Comparison of ENCODE assay signal across 8 mouse cellular contexts in the genomic region with DNA sequence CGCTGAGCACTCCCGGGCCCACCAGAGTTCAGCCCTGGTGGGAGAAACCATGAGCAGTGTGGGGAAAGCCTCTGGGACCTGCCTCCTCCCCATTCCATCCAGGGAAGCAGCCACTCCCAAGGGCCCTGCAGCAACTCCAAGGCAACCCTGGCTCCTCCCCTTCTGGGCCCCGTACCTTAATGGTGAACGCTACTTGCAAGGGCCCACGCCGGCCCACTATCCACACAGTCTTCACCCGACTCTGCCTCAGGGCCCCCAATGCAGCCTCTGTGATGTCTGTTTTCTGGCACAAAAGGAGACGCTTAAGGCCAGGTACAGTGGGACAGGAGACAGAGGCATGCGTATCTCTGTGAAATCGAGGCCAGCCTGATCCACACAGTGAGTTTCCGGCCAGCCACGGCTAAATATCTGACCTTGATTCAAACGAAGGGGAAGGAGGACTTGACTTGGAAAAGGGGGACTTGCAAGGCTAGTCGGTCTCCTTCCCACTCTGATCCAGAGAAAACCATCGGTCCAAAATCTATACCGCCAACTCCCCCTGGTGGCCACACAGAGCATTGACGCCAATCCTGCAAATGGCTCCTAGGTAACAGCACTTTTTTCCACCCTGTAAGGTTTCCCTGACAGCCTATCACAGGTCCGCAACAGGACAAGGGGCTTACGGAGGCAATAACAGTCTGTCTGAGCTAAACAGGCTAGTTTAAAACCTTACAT. TPM values are rescaled to one million over a fixed set of nuclear protein-coding genes. Genes with fewer than 3 reads are reported as not detected.
DNase-seq lines count a peak whose midpoint lies in the region; ATAC-seq and TF ChIP-seq lines count a peak whose summit lies in the region.

No protein-coding gene starts in this region.

- no peaks in the 10 kb centered on the region for H3K36me3 ChIP-seq in kidney, embryonic 16.5 days (ENCODE audit: insufficient read depth, low read length)
- no peaks in the 10 kb centered on the region; the same call in 1 of the 2 replicates for H3K36me3 ChIP-seq in liver, embryonic 11.5 days (ENCODE audit: control insufficient read depth, insufficient read depth, low read length)

- peaks cover 38% of the 10 kb centered on the region for H3K27me3 ChIP-seq in kidney, embryonic 16.5 days (ENCODE audit: insufficient read depth, low read length)
- H3K27me3 ChIP-seq in liver, embryonic 11.5 days (replicated peaks; ENCODE audit: control insufficient read depth, insufficient read depth, low read length): peaks cover 33% of the 10 kb centered on the region

- no peak overlapping the region for H3K27ac ChIP-seq in cortical plate, adult 2 months (ENCODE audit: insufficient read depth, low read length)
- no peak overlapping the region for H3K27ac ChIP-seq in kidney, embryonic 16.5 days (ENCODE audit: low read length)
- H3K27ac ChIP-seq in liver, embryonic 11.5 days (ENCODE audit: low read depth, low read length): no peak overlapping the region
- no peak overlapping the region for H3K27ac ChIP-seq in olfactory bulb, adult 2 months (ENCODE audit: insufficient read depth, low read depth, low read length)

- TF ChIP-seq CTCF in cortical plate, adult 2 months (IDR thresholded peaks at IDR 0.05; ENCODE audit: extremely low read depth, insufficient read depth, low read length): peak; percentile 96
- peak; percentile 54; the same call in 1 of the 2 replicates for TF ChIP-seq CTCF in olfactory bulb, adult 2 months (IDR thresholded peaks at IDR 0.05; ENCODE audit: insufficient read depth, low read depth, low read length)

- no peaks in the 10 kb centered on the region for H3K4me1 ChIP-seq in cortical plate, adult 2 months (ENCODE audit: control insufficient read depth, insufficient read depth, low read length)
- peaks cover 16% of the 10 kb centered on the region for H3K4me1 ChIP-seq in kidney, embryonic 16.5 days (ENCODE audit: insufficient read depth, low read length)
- peaks cover 17% of the 10 kb centered on the region for H3K4me1 ChIP-seq in liver, embryonic 11.5 days (replicated peaks; ENCODE audit: control insufficient read depth, insufficient read depth, low read length)
- H3K4me1 ChIP-seq in olfactory bulb, adult 2 months (ENCODE audit: control insufficient read depth, insufficient read depth, low read length): peaks cover 21% of the 10 kb centered on the region

- TF ChIP-seq POLR2A in cortical plate, adult 2 months (IDR thresholded peaks at IDR 0.05; ENCODE audit: extremely low read depth, insufficient read depth, low read length): no peak
- no peak for TF ChIP-seq POLR2A in olfactory bulb, adult 2 months (IDR thresholded peaks at IDR 0.05; ENCODE audit: insufficient read depth, low read depth, low read length)

- DNase-seq in 3T3-L1 (ENCODE audit: low read depth, low spot score): peak; percentile 85
- DNase-seq in ZHBTc4 (ENCODE audit: low read depth, low spot score): peak; percentile 88
- peak; percentile 35 to 56 for DNase-seq in gastrocnemius, adult 8-10 months (ENCODE audit: low spot score in 2 of 2)
- DNase-seq in liver, embryonic 11.5 days (ENCODE audit: low spot score): peak; percentile 77
- DNase-seq in thymus, adult 18-20 months: peak; percentile 31 to 35

- ATAC-seq in kidney, embryonic 16.5 days (ENCODE audit: low FRiP score, low TSS enrichment): no peak; the same call in 1 of the 2 replicates
- no peak for ATAC-seq in liver, embryonic 11.5 days (replicated peaks; ENCODE audit: low FRiP score)

- WGBS in kidney, embryonic 16.5 days: 26% methylated on average over 19 of the region's 19 CpGs
- 42% methylated on average over 19 of the region's 19 CpGs for WGBS in liver, embryonic 11.5 days
- WGBS in olfactory bulb, adult 2 months: 31% methylated on average over 19 of the region's 19 CpGs

- H3K4me2 ChIP-seq in kidney, embryonic 16.5 days (replicated peaks; ENCODE audit: low read depth, low read length): no peak overlapping the region
- no peak overlapping the region for H3K4me2 ChIP-seq in liver, embryonic 11.5 days

- no peak overlapping the region for H3K4me3 ChIP-seq in cortical plate, adult 2 months (ENCODE audit: insufficient read depth, low read length)
- H3K4me3 ChIP-seq in kidney, embryonic 16.5 days (ENCODE audit: low read length): no peak overlapping the region
- H3K4me3 ChIP-seq in liver, embryonic 11.5 days (ENCODE audit: low read depth, low read length): no peak overlapping the region
- no peak overlapping the region for H3K4me3 ChIP-seq in olfactory bulb, adult 2 months (ENCODE audit: insufficient read depth, low read depth, low read length)

- H3K9me3 ChIP-seq in kidney, embryonic 16.5 days (ENCODE audit: low read length): no peaks in the 10 kb centered on the region
- no peaks in the 10 kb centered on the region for H3K9me3 ChIP-seq in liver, embryonic 11.5 days (ENCODE audit: control insufficient read depth, low read length)

- peak overlapping the region; percentile 22; the same call in 1 of the 2 replicates for H3K9ac ChIP-seq in kidney, embryonic 16.5 days (replicated peaks; ENCODE audit: low read length)
- no peak overlapping the region for H3K9ac ChIP-seq in liver, embryonic 11.5 days (ENCODE audit: low read depth, low read length)

RNA-seq across cellular contexts. Expression of gene Grin2c, which starts 3.3 kb away (rescaled TPM):
- polyA plus RNA-seq in cortical plate, adult 2 months (2012; rRNA removed): 35.8 and 37.4 TPM in 2 replicates
- under 1 TPM; 0.05 to 0.16 (median 0.14) TPM for total RNA-seq in gastrocnemius, adult 8-10 months (2022)
- polyA plus RNA-seq in kidney, embryonic 16.5 days (2015; fragmentation: Nextera tagmentation; extraction: Ambion mirVana): not detected in 2 replicates
- 0.75 and 0.89 TPM in 2 replicates for polyA plus RNA-seq in liver, embryonic 11.5 days (2014; fragmentation: Nextera tagmentation; extraction: Ambion mirVana)
- polyA plus RNA-seq in olfactory bulb, adult 2 months (2012; ENCODE audit: insufficient read depth, insufficient read length, low replicate concordance, missing spikeins): not detected in 2 replicates

RNA-seq across cellular contexts. Expression of gene Fdxr, which starts 6.5 kb away (rescaled TPM):
- polyA plus RNA-seq in cortical plate, adult 2 months (2012; rRNA removed): 32.6 and 33.4 TPM in 2 replicates
- 1 to 10 TPM; 2.4 to 4.1 (median 2.7) TPM for total RNA-seq in gastrocnemius, adult 8-10 months (2022)
- polyA plus RNA-seq in kidney, embryonic 16.5 days (2015; fragmentation: Nextera tagmentation; extraction: Ambion mirVana): 20.0 and 23.6 TPM in 2 replicates
- polyA plus RNA-seq in liver, embryonic 11.5 days (2014; fragmentation: Nextera tagmentation; extraction: Ambion mirVana): 25.0 and 25.7 TPM in 2 replicates
- not detected in 2 replicates for polyA plus RNA-seq in olfactory bulb, adult 2 months (2012; ENCODE audit: insufficient read depth, insufficient read length, low replicate concordance, missing spikeins)

RNA-seq across cellular contexts. Expression of gene Fads6, which starts 27.2 kb away (rescaled TPM):
- polyA plus RNA-seq in cortical plate, adult 2 months (2012; rRNA removed): 14.0 and 15.3 TPM in 2 replicates
- 1 to 10 TPM; 2.7 to 5.7 (median 4.6) TPM for total RNA-seq in gastrocnemius, adult 8-10 months (2022)
- polyA plus RNA-seq in kidney, embryonic 16.5 days (2015; fragmentation: Nextera tagmentation; extraction: Ambion mirVana): 0.40 and 0.42 TPM in 2 replicates
- 3.2 and 3.4 TPM in 2 replicates for polyA plus RNA-seq in liver, embryonic 11.5 days (2014; fragmentation: Nextera tagmentation; extraction: Ambion mirVana)
- not detected in 2 replicates for polyA plus RNA-seq in olfactory bulb, adult 2 months (2012; ENCODE audit: insufficient read depth, insufficient read length, low replicate concordance, missing spikeins)

RNA-seq across cellular contexts. Expression of gene Otop2, which starts 36.7 kb away (rescaled TPM):
- polyA plus RNA-seq in cortical plate, adult 2 months (2012; rRNA removed): 2.2 and 3.4 TPM in 2 replicates
- not detected for total RNA-seq in gastrocnemius, adult 8-10 months (2022)
- 0.64 TPM in 1 of 2 replicates, not detected in the other for polyA plus RNA-seq in kidney, embryonic 16.5 days (2015; fragmentation: Nextera tagmentation; extraction: Ambion mirVana)
- not detected in 2 replicates for polyA plus RNA-seq in liver, embryonic 11.5 days (2014; fragmentation: Nextera tagmentation; extraction: Ambion mirVana)
- not detected in 2 replicates for polyA plus RNA-seq in olfactory bulb, adult 2 months (2012; ENCODE audit: insufficient read depth, insufficient read length, low replicate concordance, missing spikeins)

RNA-seq across cellular contexts. Expression of gene Ush1g, which starts 51.5 kb away (rescaled TPM):
- polyA plus RNA-seq in cortical plate, adult 2 months (2012; rRNA removed): 0.40 and 0.44 TPM in 2 replicates
- under 1 TPM; 0.15 to 0.34 (median 0.24) TPM for total RNA-seq in gastrocnemius, adult 8-10 months (2022)
- 0.05 TPM in 1 of 2 replicates, not detected in the other for polyA plus RNA-seq in kidney, embryonic 16.5 days (2015; fragmentation: Nextera tagmentation; extraction: Ambion mirVana)
- polyA plus RNA-seq in liver, embryonic 11.5 days (2014; fragmentation: Nextera tagmentation; extraction: Ambion mirVana): 0.52 and 0.64 TPM in 2 replicates
- not detected in 2 replicates for polyA plus RNA-seq in olfactory bulb, adult 2 months (2012; ENCODE audit: insufficient read depth, insufficient read length, low replicate concordance, missing spikeins)

Comparison
In these comparisons a context has a peak if more than half of its experiments do, and no peak if none do; other contexts are left out.
1. DNase-seq: peak in every context shown above with its lines; median percentile 88 in ZHBTc4; 85 in 3T3-L1; 77 in liver, embryonic 11.5 days; 46 in gastrocnemius, adult 8-10 months; 33 in thymus, adult 18-20 months.
2. RNA of gene Fdxr, which starts 6.5 kb away (polyA plus RNA-seq): 32.6 to 33.4 TPM in cortical plate, adult 2 months, 25.0 to 25.7 TPM in liver, embryonic 11.5 days and 20.0 to 23.6 TPM in kidney, embryonic 16.5 days; not detected in olfactory bulb, adult 2 months; every median in the first group is over 10 times any median in the second.